In genomic region chr16:96996854-96997253, GRCm38 (mm10) we compare ENCODE assay signal across 8 mouse cellular contexts.
DNase-seq lines count a peak whose midpoint lies in the region; ATAC-seq lines count a peak whose summit lies in the region.

No protein-coding gene starts in this region.

- H3K4me3 ChIP-seq in neural tube, embryonic 13.5 days: no peak overlapping the region

- DNase-seq in neural tube, embryonic 10.5 days (ENCODE audit: extremely low spot score, low spot score): no peak
- DNase-seq in cerebellum, postnatal 14 days: peak; percentile 98 to 99
- peak; percentile 54 to 68 for DNase-seq in heart, postnatal 36 days
- peak; percentile 46 to 66 for DNase-seq in left cerebral cortex, postnatal 25 days (ENCODE audit: low spot score in 2 of 2)
- peak; percentile 39 for DNase-seq in right cerebral cortex, postnatal 25 days
- DNase-seq in T-cell, adult 2 months (ENCODE audit: low spot score): no peak

- peak overlapping the region; percentile 50 for H3K27ac ChIP-seq in neural tube, embryonic 13.5 days (replicated peaks)

- ATAC-seq in neural tube, embryonic 13.5 days (ENCODE audit: low read depth): no peak
- no peak for ATAC-seq in granulocyte monocyte progenitor cell, adult 5-6 weeks (replicated peaks; ENCODE audit: poor library complexity, severe bottlenecking)

- 65% methylated on average over 3 of the region's 3 CpGs for WGBS in neural tube, embryonic 13.5 days

- H3K9me3 ChIP-seq in neural tube, embryonic 13.5 days: no peaks in the 10 kb centered on the region

- H3K27me3 ChIP-seq in neural tube, embryonic 13.5 days: no peaks in the 10 kb centered on the region

- no peak overlapping the region for H3K9ac ChIP-seq in neural tube, embryonic 13.5 days

- H3K4me1 ChIP-seq in neural tube, embryonic 13.5 days (replicated peaks): peaks cover 21% of the 10 kb centered on the region

- intact Hi-C loops in heart, postnatal 36 days (cut with DNase I): no loop called here
- intact Hi-C loops in left cerebral cortex, postnatal 25 days (cut with DNase I): no loop called here

- no peaks in the 10 kb centered on the region for H3K36me3 ChIP-seq in neural tube, embryonic 13.5 days

- no peak overlapping the region for H3K4me2 ChIP-seq in neural tube, embryonic 13.5 days

Comparison
In these comparisons a context has a peak if more than half of its experiments do, and no peak if none do; other contexts are left out.
1. DNase-seq: peak in cerebellum, postnatal 14 days (2 of 2), heart, postnatal 36 days (2 of 2), left cerebral cortex, postnatal 25 days (2 of 2) and right cerebral cortex, postnatal 25 days (single experiment); none in neural tube, embryonic 10.5 days (single experiment) and T-cell, adult 2 months (single experiment).